In genomic region chr1:82803608-82804007, GRCm38 (mm10) we compare ENCODE assay signal across 11 mouse cellular contexts. TPM values are rescaled to one million over a fixed set of nuclear protein-coding genes. Genes with fewer than 3 reads are reported as not detected.
A peak's percentile ranks its signal among the peaks of the same experiment; 100 is the strongest.
DNase-seq lines count a peak whose midpoint lies in the region; ATAC-seq and TF ChIP-seq lines count a peak whose summit lies in the region.
"Had no signal": no experiment of that assay in that cellular context is flagged by ENCODE, and none has a peak within 500 bp of the region (broad histone marks: within the 10 kb centered on the region; RNA-seq: fewer than 3 reads in every experiment).

No protein-coding gene starts in this region.

- H3K79me3 ChIP-seq in C2C12 (ENCODE audit: low read depth): no peaks in the 10 kb centered on the region

- H3K4me2 ChIP-seq in kidney, embryonic 15.5 days: no peak overlapping the region
- H3K4me2 ChIP-seq in liver, embryonic 14.5 days (ENCODE audit: low read depth): no peak overlapping the region
- H3K4me2 ChIP-seq in neural tube, embryonic 15.5 days: no peak overlapping the region

- 83% methylated on average over 7 of the region's 7 CpGs for WGBS in kidney, adult 2 months
- WGBS in kidney, embryonic 15.5 days: 78% methylated on average over 7 of the region's 7 CpGs
- 53% methylated on average over 7 of the region's 7 CpGs for WGBS in liver, embryonic 14.5 days (ENCODE audit: insufficient replicate concordance)
- WGBS in neural tube, embryonic 15.5 days: 82% methylated on average over 7 of the region's 7 CpGs

- no peaks in the 10 kb centered on the region for H3K79me2 ChIP-seq in C2C12 (ENCODE audit: control insufficient read depth, insufficient read depth)

- no peak for TF ChIP-seq POLR2A in kidney, adult 2 months (IDR thresholded peaks at IDR 0.05; ENCODE audit: low read depth, low read length)

- H3K27me3 ChIP-seq in kidney, adult 2 months (replicated peaks; ENCODE audit: control insufficient read depth, insufficient read depth, low read length): no peaks in the 10 kb centered on the region
- no peaks in the 10 kb centered on the region for H3K27me3 ChIP-seq in kidney, embryonic 15.5 days
- no peaks in the 10 kb centered on the region for H3K27me3 ChIP-seq in C2C12 (ENCODE audit: control insufficient read depth, insufficient read depth, insufficient read length)
- H3K27me3 ChIP-seq in liver, embryonic 14.5 days (ENCODE audit: control insufficient read depth, insufficient read depth, low read length): no peaks in the 10 kb centered on the region
- no peaks in the 10 kb centered on the region for H3K27me3 ChIP-seq in neural tube, embryonic 15.5 days (replicated peaks)

- DNase-seq in kidney, adult 2 months: no peak
- peak; percentile 38 for DNase-seq in WW6 (ENCODE audit: low read depth, low spot score)
- peak in 2 of 3 experiments; percentile 56 to 62 for DNase-seq in liver, embryonic 14.5 days (ENCODE audit: low read depth in 3 of 3, low spot score in 3 of 3)
- DNase-seq in frontal cortex, postnatal 25 days (ENCODE audit: low spot score in 2 of 2): no peak
- DNase-seq in neural tube, embryonic 10.5 days (ENCODE audit: extremely low spot score, low spot score): no peak

- TF ChIP-seq EP300 in liver, embryonic 14.5 days (IDR thresholded peaks at IDR 0.05; ENCODE audit: low read depth): no peak

- ATAC-seq in kidney, embryonic 15.5 days (replicated peaks; ENCODE audit: low FRiP score): no peak
- ATAC-seq in liver, embryonic 14.5 days (ENCODE audit: insufficient read depth): peak; percentile 80
- no peak for ATAC-seq in neural tube, embryonic 15.5 days (ENCODE audit: low FRiP score)

- no peaks in the 10 kb centered on the region for H3K36me3 ChIP-seq in kidney, adult 2 months (ENCODE audit: control insufficient read depth, insufficient read depth, low read length)
- H3K36me3 ChIP-seq in kidney, embryonic 15.5 days: no peaks in the 10 kb centered on the region
- H3K36me3 ChIP-seq in C2C12 (ENCODE audit: control insufficient read depth, insufficient read depth): no peaks in the 10 kb centered on the region
- H3K36me3 ChIP-seq in liver, embryonic 14.5 days (replicated peaks; ENCODE audit: control insufficient read depth, insufficient read depth, low read depth): no peaks in the 10 kb centered on the region
- H3K36me3 ChIP-seq in neural tube, embryonic 15.5 days: no peaks in the 10 kb centered on the region

- H3K27ac ChIP-seq in kidney, adult 2 months (ENCODE audit: insufficient read depth, low read depth, low read length): no peak overlapping the region
- no peak overlapping the region for H3K27ac ChIP-seq in kidney, embryonic 15.5 days
- no peak overlapping the region; the same call in 1 of the 2 replicates for H3K27ac ChIP-seq in liver, embryonic 14.5 days
- no peak overlapping the region for H3K27ac ChIP-seq in neural tube, embryonic 15.5 days (replicated peaks)

- peak; percentile 68 for TF ChIP-seq CTCF in kidney, adult 2 months (conservative IDR thresholded peaks at IDR 0.05; ENCODE audit: insufficient read depth, insufficient read length, low read depth, low read length)
- TF ChIP-seq CTCF in C2C12 (IDR thresholded peaks at IDR 0.05; ENCODE audit: control insufficient read depth, insufficient read depth, insufficient read length): peak; percentile 67
- TF ChIP-seq CTCF in liver, embryonic 14.5 days (IDR thresholded peaks at IDR 0.05; ENCODE audit: low read depth): peak; percentile 96

- H3K4me3 ChIP-seq in kidney, adult 2 months (ENCODE audit: insufficient read depth, low read depth, low read length): no peak overlapping the region
- no peak overlapping the region for H3K4me3 ChIP-seq in kidney, embryonic 15.5 days (replicated peaks)
- no peak overlapping the region for H3K4me3 ChIP-seq in C2C12 (ENCODE audit: insufficient read depth, poor library complexity, severe bottlenecking)
- H3K4me3 ChIP-seq in liver, embryonic 14.5 days (ENCODE audit: insufficient read depth in 1 of 2, low read depth in 2 of 2, low read length in 2 of 2): no peak overlapping the region
- no peak overlapping the region for H3K4me3 ChIP-seq in neural tube, embryonic 15.5 days (replicated peaks)
- H3K4me3 ChIP-seq: myocyte had no signal

- H3K9me3 ChIP-seq in kidney, embryonic 15.5 days (replicated peaks): no peaks in the 10 kb centered on the region
- no peaks in the 10 kb centered on the region for H3K9me3 ChIP-seq in liver, embryonic 14.5 days (ENCODE audit: control insufficient read depth, low read length)
- no peaks in the 10 kb centered on the region for H3K9me3 ChIP-seq in neural tube, embryonic 15.5 days (replicated peaks)

- H3K4me1 ChIP-seq in kidney, adult 2 months (ENCODE audit: control insufficient read depth, insufficient read depth, low read length): no peaks in the 10 kb centered on the region; the same call in 1 of the 2 replicates
- H3K4me1 ChIP-seq in kidney, embryonic 15.5 days: 0 out of 2 replicates have a peak, but pooled peaks cover 2% of the 10 kb centered on the region
- peaks cover 5 to 8% of the 10 kb centered on the region in 2 experiments; a peak in 3 of 4 replicates for H3K4me1 ChIP-seq in liver, embryonic 14.5 days (replicated peaks; ENCODE audit: control insufficient read depth in 2 of 2, insufficient read depth in 2 of 2, low read length in 1 of 2)
- H3K4me1 ChIP-seq in neural tube, embryonic 15.5 days: peaks cover 5% of the 10 kb centered on the region; the same call in 1 of the 2 replicates

- no peak overlapping the region for H3K9ac ChIP-seq in kidney, embryonic 15.5 days
- no peak overlapping the region for H3K9ac ChIP-seq in liver, embryonic 14.5 days (replicated peaks)
- no peak overlapping the region for H3K9ac ChIP-seq in neural tube, embryonic 15.5 days (replicated peaks)

- no peak overlapping the region for H3ac ChIP-seq in C2C12 (ENCODE audit: control insufficient read depth, insufficient read length, low read depth)

TF ChIP-seq in C2C12, 6 proteins besides CTCF, POLR2A, EP300 and RAD21:
- no peak for TF ChIP-seq FOSL1 (IDR thresholded peaks at IDR 0.05; ENCODE audit: insufficient read depth, low read length, poor library complexity, severe bottlenecking)

RNA-seq across cellular contexts. Expression of gene Gm47791, which starts 32.6 kb away (rescaled TPM):
- not detected in 2 replicates for polyA plus RNA-seq in kidney, adult 2 months (2012; rRNA removed)
- polyA plus RNA-seq in kidney, embryonic 15.5 days (2015; fragmentation: Nextera tagmentation; extraction: Ambion mirVana): not detected in 2 replicates
- not detected for polyA plus RNA-seq in C2C12 (2012; fragmentation: generic; extraction: Trizol)
- polyA plus RNA-seq in liver, embryonic 14.5 days (2012; rRNA removed): not detected in 2 replicates
- not detected in 2 replicates for polyA plus RNA-seq in liver, embryonic 14.5 days (2014; fragmentation: Nextera tagmentation; extraction: Ambion mirVana)
- polyA plus RNA-seq in neural tube, embryonic 15.5 days (2015; fragmentation: Nextera tagmentation; extraction: Ambion mirVana): not detected in 2 replicates
- polyA plus RNA-seq: kidney, embryonic 14.5 days; limb, embryonic 14.5 days; myocyte had no signal

RNA-seq across cellular contexts. Expression of gene Tm4sf20, which starts 35.3 kb away (rescaled TPM):
- polyA plus RNA-seq in kidney, adult 2 months (2012; rRNA removed): not detected in 2 replicates
- 1.7 and 2.7 TPM in 2 replicates for polyA plus RNA-seq in kidney, embryonic 15.5 days (2015; fragmentation: Nextera tagmentation; extraction: Ambion mirVana)
- not detected for polyA plus RNA-seq in C2C12 (2012; fragmentation: generic; extraction: Trizol)
- polyA plus RNA-seq in liver, embryonic 14.5 days (2012; rRNA removed): not detected in 2 replicates
- not detected in 2 replicates for polyA plus RNA-seq in liver, embryonic 14.5 days (2014; fragmentation: Nextera tagmentation; extraction: Ambion mirVana)
- 10.5 TPM in 1 of 2 replicates, not detected in the other for polyA plus RNA-seq in neural tube, embryonic 15.5 days (2015; fragmentation: Nextera tagmentation; extraction: Ambion mirVana)
- polyA plus RNA-seq: limb, embryonic 14.5 days; myocyte had no signal

RNA-seq across cellular contexts. Expression of gene Agfg1, which starts 35.7 kb away (rescaled TPM):
- polyA plus RNA-seq in kidney, adult 2 months (2012; rRNA removed): 33.9 and 37.3 TPM in 2 replicates
- polyA plus RNA-seq in kidney, embryonic 15.5 days (2015; fragmentation: Nextera tagmentation; extraction: Ambion mirVana): 29.7 and 33.0 TPM in 2 replicates
- 26.9 TPM for polyA plus RNA-seq in C2C12 (2012; fragmentation: generic; extraction: Trizol)
- polyA plus RNA-seq in liver, embryonic 14.5 days (2012; rRNA removed): 43.8 and 47.8 TPM in 2 replicates
- 59.4 and 65.3 TPM in 2 replicates for polyA plus RNA-seq in liver, embryonic 14.5 days (2014; fragmentation: Nextera tagmentation; extraction: Ambion mirVana)
- 26.6 and 36.5 TPM in 2 replicates for polyA plus RNA-seq in neural tube, embryonic 15.5 days (2015; fragmentation: Nextera tagmentation; extraction: Ambion mirVana)

Comparison
In these comparisons a context has a peak if more than half of its experiments do, and no peak if none do; other contexts are left out.
1. DNase-seq: peak in WW6 (single experiment) and liver, embryonic 14.5 days (2 of 3); none in kidney, adult 2 months (single experiment), frontal cortex, postnatal 25 days (0 of 2) and neural tube, embryonic 10.5 days (single experiment).
2. Peak in every context shown above with its lines, with median percentiles within 50 percentile points of each other: CTCF ChIP-seq.